Mouse (Mus musculus): ENCODE measurements around the gene Ttl. TPM values are rescaled to one million over a fixed set of nuclear protein-coding genes. Genes with fewer than 3 reads are reported as not detected.

Ttl gene
- polyA plus RNA-seq, 1 experiment: 0.43 TPM

DNA sequence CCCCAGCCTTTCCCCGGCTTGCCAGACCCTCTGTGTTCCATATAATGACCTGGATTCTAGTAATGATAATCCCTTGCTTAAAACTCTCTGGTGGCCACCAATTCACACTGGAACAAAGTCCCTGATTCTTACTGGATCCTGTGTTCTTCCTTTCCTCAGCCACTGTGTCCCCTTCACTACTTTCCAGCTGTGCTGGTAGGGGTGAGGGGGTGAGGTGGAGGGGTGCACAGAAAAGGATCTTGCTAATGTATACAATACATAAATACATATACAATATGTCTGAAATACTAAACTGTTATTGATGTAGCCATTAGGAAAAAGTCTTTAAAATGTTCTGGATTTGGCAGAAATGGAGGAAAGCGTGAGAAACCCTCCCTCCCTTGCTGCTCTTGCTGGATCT is 65.0 kb downstream of the Ttl start:
- peaks cover 2% of the 10 kb centered on the region for H3K36me3 ChIP-seq (ENCODE audit: control insufficient read depth, insufficient read depth, low read length)
- no peak overlapping the region for H3K27ac ChIP-seq (ENCODE audit: control insufficient read depth, insufficient read depth, low read depth, low read length)

GRCm38 (mm10) chr2:129132231-129132630 is 66.5 kb downstream of the Ttl start:
- Histone ChIP-seq H3K36me3 (ENCODE audit: control insufficient read depth, insufficient read depth, low read length) (peaks cover 2% of the 10 kb centered on the region), H3K4me3 (ENCODE audit: control insufficient read depth, low read depth, low read length) (no peak overlapping the region), H3K27ac (ENCODE audit: control insufficient read depth, insufficient read depth, low read depth, low read length) (no peak overlapping the region), H3K4me1 (ENCODE audit: control insufficient read depth, insufficient read depth, low read length) (peaks cover 9% of the 10 kb centered on the region), H3K27me3 (ENCODE audit: control insufficient read depth, insufficient read depth, low read length) (no peaks in the 10 kb centered on the region)
- TF ChIP-seq POLR2A (IDR thresholded peaks at IDR 0.05; ENCODE audit: control insufficient read depth, low read depth, low read length): no peak
- TF ChIP-seq CTCF (IDR thresholded peaks at IDR 0.05; ENCODE audit: control insufficient read depth, insufficient read depth, insufficient replicate concordance, low read depth, low read length): no peak

More for the DNA sequence above, 65.0 kb downstream of the Ttl start:
- no peak overlapping the region for H3K4me3 ChIP-seq (ENCODE audit: control insufficient read depth, low read depth, low read length)
- no peaks in the 10 kb centered on the region for H3K27me3 ChIP-seq (ENCODE audit: control insufficient read depth, insufficient read depth, low read length)
- TF ChIP-seq POLR2A (IDR thresholded peaks at IDR 0.05; ENCODE audit: control insufficient read depth, low read depth, low read length): no peak
- TF ChIP-seq CTCF (IDR thresholded peaks at IDR 0.05; ENCODE audit: control insufficient read depth, insufficient read depth, insufficient replicate concordance, low read depth, low read length): no peak
- peaks cover 9% of the 10 kb centered on the region for H3K4me1 ChIP-seq (ENCODE audit: control insufficient read depth, insufficient read depth, low read length)

- Histone ChIP-seq H3K27me3 (ENCODE audit: control insufficient read depth, insufficient read depth, low read length) (no peaks in the 10 kb centered on the region), H3K4me3 (ENCODE audit: control insufficient read depth, low read depth, low read length) (no peak overlapping the region), H3K27ac (ENCODE audit: control insufficient read depth, insufficient read depth, low read depth, low read length) (no peak overlapping the region), H3K36me3 (ENCODE audit: control insufficient read depth, insufficient read depth, low read length) (peaks cover 2% of the 10 kb centered on the region), H3K4me1 (ENCODE audit: control insufficient read depth, insufficient read depth, low read length) (peaks cover 9% of the 10 kb centered on the region)
- no peak for TF ChIP-seq POLR2A (IDR thresholded peaks at IDR 0.05; ENCODE audit: control insufficient read depth, low read depth, low read length)
- no peak for TF ChIP-seq CTCF (IDR thresholded peaks at IDR 0.05; ENCODE audit: control insufficient read depth, insufficient read depth, insufficient replicate concordance, low read depth, low read length)
Observed at GRCm38 (mm10) chr2:129133006-129133805, 67.5 kb downstream of the Ttl start.

GRCm38 (mm10) chr2:129139906-129140305 is 74.2 kb downstream of the Ttl start:
- TF ChIP-seq POLR2A (IDR thresholded peaks at IDR 0.05; ENCODE audit: control insufficient read depth, low read depth, low read length): no peak
- no peak for TF ChIP-seq CTCF (IDR thresholded peaks at IDR 0.05; ENCODE audit: control insufficient read depth, insufficient read depth, insufficient replicate concordance, low read depth, low read length)
- Histone ChIP-seq H3K4me3 (ENCODE audit: control insufficient read depth, low read depth, low read length) (no peak overlapping the region), H3K36me3 (ENCODE audit: control insufficient read depth, insufficient read depth, low read length) (no peaks in the 10 kb centered on the region), H3K27me3 (ENCODE audit: control insufficient read depth, insufficient read depth, low read length) (no peaks in the 10 kb centered on the region), H3K4me1 (ENCODE audit: control insufficient read depth, insufficient read depth, low read length) (no peaks in the 10 kb centered on the region), H3K27ac (ENCODE audit: control insufficient read depth, insufficient read depth, low read depth, low read length) (no peak overlapping the region)

Other genes with a start within 250 kb of the Ttl start
- 5.2 and 6.5 TPM in 2 replicates for gene Tmem87b, start 247.8 kb upstream of the Ttl start, polyA plus RNA-seq (2012; rRNA removed)
- gene Fbln7, start 203.0 kb upstream of the Ttl start, polyA plus RNA-seq (2012; rRNA removed): 0.20 and 0.37 TPM in 2 replicates
- gene Zc3h8, start 121.9 kb upstream of the Ttl start, polyA plus RNA-seq (2012; rRNA removed): 4.5 and 5.1 TPM in 2 replicates
- gene Zc3h6, start 98.5 kb upstream of the Ttl start, polyA plus RNA-seq (2012; rRNA removed): 2.5 and 3.1 TPM in 2 replicates
- 29.2 and 34.2 TPM in 2 replicates for gene Gm10762, start 98.2 kb upstream of the Ttl start, polyA plus RNA-seq (2012; rRNA removed)
- 1.6 and 1.7 TPM in 2 replicates for gene Vinac1, start 17.8 kb upstream of the Ttl start, polyA plus RNA-seq (2012; rRNA removed)
- gene Polr1b, start 35.1 kb downstream of the Ttl start, polyA plus RNA-seq (2012; rRNA removed): 4.5 and 4.9 TPM in 2 replicates
- gene Chchd5, start 63.8 kb downstream of the Ttl start, polyA plus RNA-seq (2012; rRNA removed): 16.7 and 17.2 TPM in 2 replicates
- 10.8 and 14.9 TPM in 2 replicates for gene Slc20a1, start 132.8 kb downstream of the Ttl start, polyA plus RNA-seq (2012; rRNA removed)
- gene Ckap2l, start 231.3 kb downstream of the Ttl start, polyA plus RNA-seq (2012; rRNA removed): 10.2 and 11.6 TPM in 2 replicates
- 0.11 and 0.22 TPM in 2 replicates for gene Il1a, start 244.0 kb downstream of the Ttl start, polyA plus RNA-seq (2012; rRNA removed)

Data from testis, adult 2 months (tissue).